Mouse (Mus musculus): ENCODE measurements around the gene Auts2. TPM values are rescaled to one million over a fixed set of nuclear protein-coding genes. Genes with fewer than 3 reads are reported as not detected.

Gene Auts2
- polyA plus RNA-seq, 1 experiment from 2014 or later: 82.5 TPM

GRCm38 (mm10) chr5:131767699-131768264 lies 775.4 kb downstream of the Auts2 start:
- H3K4me3 ChIP-seq (ENCODE audit: low read depth, low read length): no peak overlapping the region
- H3K36me3 ChIP-seq (ENCODE audit: control insufficient read depth, insufficient read depth, low read length): no peaks in the 10 kb centered on the region
- no peak for ATAC-seq (ENCODE audit: low read depth)
- H3K9ac ChIP-seq (replicated peaks; ENCODE audit: low read depth, low read length): no peak overlapping the region
- H3K4me2 ChIP-seq (ENCODE audit: low read depth, low read length): no peak overlapping the region
- no peaks in the 10 kb centered on the region for H3K9me3 ChIP-seq (ENCODE audit: control insufficient read depth, low read length)
- WGBS: 38% methylated on average over 12 of the region's 12 CpGs
- no peak overlapping the region for H3K27ac ChIP-seq (ENCODE audit: low read depth, low read length)
- H3K4me1 ChIP-seq (ENCODE audit: control insufficient read depth, insufficient read depth, low read length): peaks cover 33% of the 10 kb centered on the region
- H3K27me3 ChIP-seq (ENCODE audit: control insufficient read depth, insufficient read depth, low read length): no peaks in the 10 kb centered on the region

- no peak for ATAC-seq (ENCODE audit: low read depth)
- Histone ChIP-seq H3K27ac (ENCODE audit: low read depth, low read length) (no peak overlapping the region), H3K9ac (replicated peaks; ENCODE audit: low read depth, low read length) (no peak overlapping the region)
These were observed 776.0 kb downstream of the Auts2 start for GRCm38 (mm10) chr5:131767176-131767575.

GRCm38 (mm10) chr5:131759432-131759831 lies 783.7 kb downstream of the Auts2 start:
- 58% methylated on average over 13 of the region's 13 CpGs for WGBS
- H3K4me3 ChIP-seq (ENCODE audit: low read depth, low read length): no peak overlapping the region
- ATAC-seq (ENCODE audit: low read depth): no peak
- H3K27ac ChIP-seq (ENCODE audit: low read depth, low read length): no peak overlapping the region
- no peaks in the 10 kb centered on the region for H3K36me3 ChIP-seq (ENCODE audit: control insufficient read depth, insufficient read depth, low read length)
- H3K4me1 ChIP-seq (ENCODE audit: control insufficient read depth, insufficient read depth, low read length): no peaks in the 10 kb centered on the region
- H3K9ac ChIP-seq (replicated peaks; ENCODE audit: low read depth, low read length): no peak overlapping the region
- no peaks in the 10 kb centered on the region for H3K9me3 ChIP-seq (ENCODE audit: control insufficient read depth, low read length)
- no peaks in the 10 kb centered on the region for H3K27me3 ChIP-seq (ENCODE audit: control insufficient read depth, insufficient read depth, low read length)
- no peak overlapping the region for H3K4me2 ChIP-seq (ENCODE audit: low read depth, low read length)

More at GRCm38 (mm10) chr5:131767176-131767575, 776.0 kb downstream of the Auts2 start:
- Histone ChIP-seq H3K9me3 (ENCODE audit: control insufficient read depth, low read length) (no peaks in the 10 kb centered on the region), H3K4me2 (ENCODE audit: low read depth, low read length) (no peak overlapping the region), H3K4me3 (ENCODE audit: low read depth, low read length) (no peak overlapping the region), H3K4me1 (ENCODE audit: control insufficient read depth, insufficient read depth, low read length) (peaks cover 33% of the 10 kb centered on the region), H3K27me3 (ENCODE audit: control insufficient read depth, insufficient read depth, low read length) (no peaks in the 10 kb centered on the region), H3K36me3 (ENCODE audit: control insufficient read depth, insufficient read depth, low read length) (no peaks in the 10 kb centered on the region)
- WGBS: 47% methylated on average over 9 of the region's 9 CpGs

GRCm38 (mm10) chr5:131750330-131750729 lies 792.8 kb downstream of the Auts2 start:
- Histone ChIP-seq H3K27me3 (ENCODE audit: control insufficient read depth, insufficient read depth, low read length) (no peaks in the 10 kb centered on the region), H3K9ac (replicated peaks; ENCODE audit: low read depth, low read length) (no peak overlapping the region), H3K27ac (ENCODE audit: low read depth, low read length) (no peak overlapping the region)

GRCm38 (mm10) chr5:131749211-131749610 lies 793.9 kb downstream of the Auts2 start:
- no peak overlapping the region for H3K4me3 ChIP-seq (ENCODE audit: low read depth, low read length)
- no peak overlapping the region for H3K27ac ChIP-seq (ENCODE audit: low read depth, low read length)
- no peak overlapping the region for H3K4me2 ChIP-seq (ENCODE audit: low read depth, low read length)
- H3K36me3 ChIP-seq (ENCODE audit: control insufficient read depth, insufficient read depth, low read length): no peaks in the 10 kb centered on the region
- WGBS: 44% methylated on average over 6 of the region's 6 CpGs
- H3K27me3 ChIP-seq (ENCODE audit: control insufficient read depth, insufficient read depth, low read length): no peaks in the 10 kb centered on the region
- no peak for ATAC-seq (ENCODE audit: low read depth)
- 0 out of 2 replicates have a peak, but pooled peaks cover 6% of the 10 kb centered on the region for H3K4me1 ChIP-seq (ENCODE audit: control insufficient read depth, insufficient read depth, low read length)
- H3K9me3 ChIP-seq (ENCODE audit: control insufficient read depth, low read length): no peaks in the 10 kb centered on the region
- no peak overlapping the region for H3K9ac ChIP-seq (replicated peaks; ENCODE audit: low read depth, low read length)

More at GRCm38 (mm10) chr5:131750330-131750729, 792.8 kb downstream of the Auts2 start:
- H3K36me3 ChIP-seq (ENCODE audit: control insufficient read depth, insufficient read depth, low read length): no peaks in the 10 kb centered on the region
- H3K4me2 ChIP-seq (ENCODE audit: low read depth, low read length): no peak overlapping the region
- H3K4me1 ChIP-seq (ENCODE audit: control insufficient read depth, insufficient read depth, low read length): 0 out of 2 replicates have a peak, but pooled peaks cover 6% of the 10 kb centered on the region
- 65% methylated on average over 2 of the region's 2 CpGs for WGBS
- no peak overlapping the region for H3K4me3 ChIP-seq (ENCODE audit: low read depth, low read length)
- no peaks in the 10 kb centered on the region for H3K9me3 ChIP-seq (ENCODE audit: control insufficient read depth, low read length)
- no peak for ATAC-seq (ENCODE audit: low read depth)

- Histone ChIP-seq H3K9ac (replicated peaks; ENCODE audit: low read depth, low read length) (no peak overlapping the region), H3K27me3 (ENCODE audit: control insufficient read depth, insufficient read depth, low read length) (no peaks in the 10 kb centered on the region), H3K9me3 (ENCODE audit: control insufficient read depth, low read length) (no peaks in the 10 kb centered on the region), H3K4me1 (ENCODE audit: control insufficient read depth, insufficient read depth, low read length) (no peaks in the 10 kb centered on the region), H3K27ac (ENCODE audit: low read depth, low read length) (no peak overlapping the region), H3K4me2 (ENCODE audit: low read depth, low read length) (no peak overlapping the region), H3K4me3 (ENCODE audit: low read depth, low read length) (no peak overlapping the region), H3K36me3 (ENCODE audit: control insufficient read depth, insufficient read depth, low read length) (no peaks in the 10 kb centered on the region)
- no peak for ATAC-seq (ENCODE audit: low read depth)
- 44% methylated on average over 8 of the region's 8 CpGs for WGBS
These were observed 800.1 kb downstream of the Auts2 start for GRCm38 (mm10) chr5:131743069-131743468.

- H3K9ac ChIP-seq (replicated peaks; ENCODE audit: low read depth, low read length): no peak overlapping the region
- ATAC-seq (ENCODE audit: low read depth): no peak
- H3K4me1 ChIP-seq (ENCODE audit: control insufficient read depth, insufficient read depth, low read length): peaks cover 5% of the 10 kb centered on the region; the same call in 1 of the 2 replicates
- 40% methylated on average over 6 of the region's 6 CpGs for WGBS
- no peaks in the 10 kb centered on the region for H3K9me3 ChIP-seq (ENCODE audit: control insufficient read depth, low read length)
- H3K4me2 ChIP-seq (ENCODE audit: low read depth, low read length): no peak overlapping the region
- H3K27ac ChIP-seq (ENCODE audit: low read depth, low read length): no peak overlapping the region
- no peak overlapping the region for H3K4me3 ChIP-seq (ENCODE audit: low read depth, low read length)
- H3K36me3 ChIP-seq (ENCODE audit: control insufficient read depth, insufficient read depth, low read length): no peaks in the 10 kb centered on the region
- H3K27me3 ChIP-seq (ENCODE audit: control insufficient read depth, insufficient read depth, low read length): no peaks in the 10 kb centered on the region
These were observed 805.7 kb downstream of the Auts2 start for GRCm38 (mm10) chr5:131737476-131737875.

- ATAC-seq (ENCODE audit: low read depth): no peak
- H3K27me3 ChIP-seq (ENCODE audit: control insufficient read depth, insufficient read depth, low read length): no peaks in the 10 kb centered on the region
- H3K27ac ChIP-seq (ENCODE audit: low read depth, low read length): no peak overlapping the region
- no peak overlapping the region for H3K4me2 ChIP-seq (ENCODE audit: low read depth, low read length)
- peaks cover 5% of the 10 kb centered on the region; the same call in 1 of the 2 replicates for H3K4me1 ChIP-seq (ENCODE audit: control insufficient read depth, insufficient read depth, low read length)
- H3K36me3 ChIP-seq (ENCODE audit: control insufficient read depth, insufficient read depth, low read length): no peaks in the 10 kb centered on the region
- WGBS: 10% methylated on average over 5 of the region's 5 CpGs
- H3K9ac ChIP-seq (replicated peaks; ENCODE audit: low read depth, low read length): no peak overlapping the region
- no peak overlapping the region for H3K4me3 ChIP-seq (ENCODE audit: low read depth, low read length)
- H3K9me3 ChIP-seq (ENCODE audit: control insufficient read depth, low read length): no peaks in the 10 kb centered on the region
These were observed 809.9 kb downstream of the Auts2 start for GRCm38 (mm10) chr5:131733324-131733660.

GRCm38 (mm10) chr5:131732631-131733323 lies 810.4 kb downstream of the Auts2 start:
- Histone ChIP-seq H3K4me3 (ENCODE audit: low read depth, low read length) (no peak overlapping the region), H3K36me3 (ENCODE audit: control insufficient read depth, insufficient read depth, low read length) (no peaks in the 10 kb centered on the region), H3K4me1 (ENCODE audit: control insufficient read depth, insufficient read depth, low read length) (peaks cover 5% of the 10 kb centered on the region; the same call in 1 of the 2 replicates), H3K4me2 (ENCODE audit: low read depth, low read length) (no peak overlapping the region), H3K9me3 (ENCODE audit: control insufficient read depth, low read length) (no peaks in the 10 kb centered on the region), H3K27ac (ENCODE audit: low read depth, low read length) (no peak overlapping the region), H3K9ac (replicated peaks; ENCODE audit: low read depth, low read length) (no peak overlapping the region), H3K27me3 (ENCODE audit: control insufficient read depth, insufficient read depth, low read length) (no peaks in the 10 kb centered on the region)
- 55% methylated on average over 7 of the region's 7 CpGs for WGBS
- no peak for ATAC-seq (ENCODE audit: low read depth)

Data from neural tube, embryonic 14.5 days (tissue).